Mouse (Mus musculus): ENCODE data around the gene Rtl3.

GRCm38 (mm10) chrX:106804387-106804786 lies 36.1 kb downstream of the Rtl3 start:
- TF ChIP-seq CTCF (IDR thresholded peaks at IDR 0.05; ENCODE audit: control insufficient read depth, insufficient read depth, insufficient read length) (no peak), CEBPB (IDR thresholded peaks at IDR 0.05; ENCODE audit: low read depth) (no peak), MYOG (IDR thresholded peaks at IDR 0.05; ENCODE audit: control insufficient read depth, extremely low read depth, insufficient read length) (no peak)
